Mouse (Mus musculus) kidney, postnatal 0 days (tissue): ENCODE data around the gene Rnf39. TPM values are rescaled to one million over a fixed set of nuclear protein-coding genes. Genes with fewer than 3 reads are reported as not detected.

Experiments used
- ATAC-seq: fragments of 200-750 bp; cut with Nextera tagmentation; replicated peaks from 2 replicates; pipeline ENCODE4 v1.8.0; 2017; ENCODE audit warnings: low read depth, moderate number of reproducible peaks, moderate TSS enrichment, moderate library complexity; ENCODE audit not compliant: low FRiP score
- DNase-seq: peaks from one replicate; pipeline ENCODE4 v3.0.0-alpha.2; 2016; ENCODE audit warnings: low spot score
- H3K27ac ChIP-seq: fragments of 300-500 bp; sonication (generic); 2 replicates; pipeline ENCODE4 v1.5.1; 2014; ENCODE audit warnings: mild to moderate bottlenecking
- H3K27me3 ChIP-seq: fragments of 300-500 bp; sonication (generic); 2 replicates; pipeline ENCODE4 v1.6.1; 2014; ENCODE audit warnings: low read length, mixed read lengths; ENCODE audit not compliant: insufficient read depth
- H3K36me3 ChIP-seq: fragments of 300-500 bp; sonication (generic); 2 replicates; pipeline ENCODE4 v1.6.1; 2014; ENCODE audit warnings: low read length, mixed read lengths; ENCODE audit not compliant: insufficient read depth
- H3K4me1 ChIP-seq: fragments of 300-500 bp; sonication (generic); replicated peaks from 2 replicates; pipeline ENCODE4 v1.6.1; 2014; ENCODE audit warnings: antibody characterized with exemption, low read length, mixed read lengths; ENCODE audit not compliant: insufficient read depth
- H3K4me2 ChIP-seq: fragments of 300-500 bp; sonication (generic); 2 replicates; pipeline ENCODE4 v1.6.1; 2014; ENCODE audit warnings: mild to moderate bottlenecking, low read length, moderate library complexity, mixed read lengths
- H3K4me3 ChIP-seq: fragments of 300-500 bp; sonication (generic); replicated peaks from 2 replicates; pipeline ENCODE4 v1.5.1; 2014; ENCODE audit warnings: low read depth, low read length
- H3K9ac ChIP-seq: fragments of 300-500 bp; sonication (generic); 2 replicates; pipeline ENCODE4 v1.6.1; 2014; ENCODE audit warnings: low read depth, low read length
- H3K9me3 ChIP-seq: fragments of 300-500 bp; sonication (generic); replicated peaks from 2 replicates; pipeline ENCODE4 v1.6.1; 2016; ENCODE audit warnings: low read length, inconsistent platforms, mixed read lengths
- CTCF ChIP-seq: IDR thresholded peaks from 2 replicates; pipeline ENCODE4 v1.5.1; 2016; ENCODE audit warnings: antibody characterized with exemption, low read depth, mild to moderate bottlenecking, moderate library complexity
- WGBS: fragments of 180-500 bp; shearing (Covaris S2); extraction: QIAGEN DNeasy Blood & Tissue Kit; methylation state at CpG from one replicate; pipeline ENCODE4 v1.1.7; 2014; 5-methylcytosine and 5-hydroxymethylcytosine counted together
- polyA plus RNA-seq: library from polyadenylated mRNA; unstranded; fragments of >200 nt; fragmentation: Nextera tagmentation; extraction: Ambion mirVana; gene quantifications from 2 replicates; pipeline ENCODE4 v1.2.1, GENCODE M21; 2015

Rnf39 gene
- polyA plus RNA-seq, 1 experiment from 2014 or later: 0.46 TPM

DNA sequence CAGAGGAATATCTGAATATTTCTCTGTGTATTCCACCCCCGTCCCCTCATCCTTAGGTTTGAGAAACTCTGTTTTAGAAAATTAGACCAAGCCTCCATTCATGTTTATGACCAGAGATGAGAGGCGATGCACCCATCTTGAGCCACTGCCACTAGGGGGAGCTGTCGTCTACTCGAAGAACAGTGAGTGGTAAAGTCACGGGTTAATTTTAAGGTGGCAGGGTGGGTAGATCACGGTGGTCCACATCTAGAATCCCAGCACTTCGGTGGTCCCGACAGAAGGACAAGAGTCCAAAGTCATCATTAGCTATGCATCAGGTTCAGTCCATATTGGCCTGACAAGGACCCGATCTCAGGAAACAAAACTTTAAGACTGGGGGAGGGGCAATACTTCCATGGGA, 27.6 kb upstream of the Rnf39 start:
- no peak overlapping the region for H3K27ac ChIP-seq
- DNase-seq (peak; percentile 64), ATAC-seq (no peak)
- H3K9me3 ChIP-seq: no peaks in the 10 kb centered on the region
- no peak overlapping the region for H3K4me2 ChIP-seq
- no peak overlapping the region for H3K4me3 ChIP-seq
- no peaks in the 10 kb centered on the region for H3K4me1 ChIP-seq
- H3K9ac ChIP-seq: no peak overlapping the region
- TF ChIP-seq CTCF: peak; percentile 86
- H3K36me3 ChIP-seq: no peaks in the 10 kb centered on the region
- no peaks in the 10 kb centered on the region for H3K27me3 ChIP-seq
- WGBS: 12% methylated on average over 9 of the region's 9 CpGs

DNA sequence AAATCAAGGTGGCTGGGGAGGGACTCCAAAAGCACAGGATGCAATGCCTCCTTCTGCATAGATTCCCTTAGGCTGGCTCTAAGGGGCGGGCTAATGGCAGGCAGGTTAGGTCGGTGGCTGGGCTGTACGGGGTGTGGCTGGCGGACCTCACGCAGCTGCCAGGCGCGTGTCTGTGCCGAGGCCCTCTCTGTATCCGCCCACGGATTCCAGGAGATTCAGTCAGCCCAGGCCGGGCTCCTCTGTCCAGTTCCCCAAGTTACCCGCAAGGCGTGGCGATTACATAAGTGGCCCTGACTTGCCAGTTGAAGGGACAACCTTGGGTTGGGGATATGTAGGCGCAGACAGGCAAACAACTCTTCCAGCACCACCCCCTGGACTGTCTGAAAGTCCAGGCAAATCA, 22.5 kb upstream of the Rnf39 start:
- Histone ChIP-seq H3K9me3 (no peaks in the 10 kb centered on the region), H3K27me3 (no peaks in the 10 kb centered on the region), H3K4me1 (no peaks in the 10 kb centered on the region), H3K36me3 (no peaks in the 10 kb centered on the region), H3K4me3 (no peak overlapping the region), H3K4me2 (no peak overlapping the region), H3K27ac (no peak overlapping the region), H3K9ac (no peak overlapping the region)
- 26% methylated on average over 15 of the region's 15 CpGs for WGBS
- TF ChIP-seq CTCF: no peak
- ATAC-seq (0 out of 2 replicates have a peak, but pooled peaks have one; percentile 29), DNase-seq (no peak)

DNA sequence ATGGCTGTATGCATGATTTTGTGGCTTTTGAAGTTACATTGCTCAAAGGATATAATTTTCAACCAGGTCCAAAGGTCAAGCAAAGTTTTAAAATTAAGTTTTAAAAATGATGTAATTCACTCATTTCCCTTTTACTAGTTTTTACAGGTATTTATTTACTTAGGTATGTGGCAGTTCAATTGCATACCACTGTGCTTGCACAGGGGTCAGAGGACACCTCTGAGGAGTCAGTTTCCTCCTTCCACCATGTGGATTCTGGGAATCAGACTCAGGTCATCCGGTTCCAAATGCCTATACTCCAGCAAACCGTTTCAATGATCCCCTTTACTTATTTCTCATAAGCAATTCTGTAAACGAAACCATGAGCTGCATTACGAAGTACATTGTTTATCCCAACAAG, 20.0 kb upstream of the Rnf39 start:
- Histone ChIP-seq H3K27ac (no peak overlapping the region), H3K4me1 (no peaks in the 10 kb centered on the region), H3K4me2 (no peak overlapping the region), H3K9me3 (no peaks in the 10 kb centered on the region), H3K27me3 (no peaks in the 10 kb centered on the region), H3K36me3 (no peaks in the 10 kb centered on the region), H3K4me3 (no peak overlapping the region), H3K9ac (no peak overlapping the region)
- TF ChIP-seq CTCF: no peak
- WGBS: 83% methylated on average over 4 of the region's 4 CpGs
- ATAC-seq: no peak
- DNase-seq: no peak

DNA sequence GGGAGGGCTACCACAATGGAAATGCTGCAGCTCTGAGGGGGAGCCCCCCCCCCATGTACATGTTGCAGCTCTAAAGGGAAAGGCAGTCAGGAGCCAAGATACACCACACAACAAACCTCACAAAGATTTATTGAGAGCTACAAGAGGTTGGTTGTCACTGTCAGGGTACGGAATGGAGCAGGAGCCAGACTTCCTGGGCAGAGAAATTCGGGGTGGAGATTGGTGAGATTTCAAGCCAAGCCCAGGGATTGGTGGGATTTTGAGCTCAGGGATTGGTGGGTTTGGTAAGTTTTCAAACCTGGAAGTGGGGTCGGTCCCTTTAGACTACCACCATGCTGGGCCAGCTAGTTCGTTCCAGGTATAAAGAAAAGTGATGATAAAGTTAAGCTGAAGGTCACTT, 19.2 kb upstream of the Rnf39 start:
- Histone ChIP-seq H3K27ac (no peak overlapping the region), H3K9ac (no peak overlapping the region), H3K27me3 (no peaks in the 10 kb centered on the region), H3K4me2 (no peak overlapping the region), H3K36me3 (no peaks in the 10 kb centered on the region), H3K9me3 (no peaks in the 10 kb centered on the region), H3K4me3 (no peak overlapping the region), H3K4me1 (no peaks in the 10 kb centered on the region)
- DNase-seq (no peak), ATAC-seq (no peak)
- TF ChIP-seq CTCF: no peak
- WGBS: 54% methylated on average over 4 of the region's 4 CpGs

DNA sequence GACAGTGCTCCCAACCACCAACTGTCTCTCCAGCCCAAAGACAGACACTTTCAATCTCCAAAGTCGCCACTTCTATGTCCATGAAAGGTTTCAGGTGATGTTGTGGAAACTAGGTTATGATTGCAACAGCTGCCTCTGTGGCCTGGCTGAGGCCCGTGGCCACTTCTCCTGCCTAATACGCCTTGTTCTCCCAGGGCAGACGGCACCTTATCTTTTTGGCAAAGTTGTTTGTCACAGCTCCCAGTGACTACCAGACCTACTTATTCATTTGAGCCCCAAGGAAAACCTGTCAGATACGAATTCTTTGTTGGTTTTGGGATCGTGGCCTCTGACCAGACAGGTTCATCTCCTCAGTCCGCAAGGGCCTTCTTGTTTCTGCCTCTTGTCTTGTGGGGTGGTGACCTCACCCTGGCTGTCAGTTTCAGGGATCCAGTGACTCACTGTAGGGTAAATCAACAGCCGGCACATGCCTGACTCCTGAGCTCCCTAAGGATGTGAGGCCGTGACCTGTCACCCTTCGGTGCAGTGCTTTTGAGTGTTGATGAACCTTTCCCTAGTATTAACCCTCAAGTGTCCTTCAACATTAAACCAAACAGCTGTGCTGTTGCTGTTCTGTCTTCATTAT, 15.1 kb upstream of the Rnf39 start:
- no peaks in the 10 kb centered on the region for H3K4me1 ChIP-seq
- H3K36me3 ChIP-seq: no peaks in the 10 kb centered on the region
- no peak for TF ChIP-seq CTCF
- H3K9me3 ChIP-seq: no peaks in the 10 kb centered on the region
- 39% methylated on average over 10 of the region's 10 CpGs for WGBS
- H3K27ac ChIP-seq: no peak overlapping the region
- H3K27me3 ChIP-seq: no peaks in the 10 kb centered on the region
- no peak overlapping the region for H3K4me2 ChIP-seq
- H3K4me3 ChIP-seq: no peak overlapping the region
- ATAC-seq (no peak), DNase-seq (no peak)
- no peak overlapping the region for H3K9ac ChIP-seq

DNA sequence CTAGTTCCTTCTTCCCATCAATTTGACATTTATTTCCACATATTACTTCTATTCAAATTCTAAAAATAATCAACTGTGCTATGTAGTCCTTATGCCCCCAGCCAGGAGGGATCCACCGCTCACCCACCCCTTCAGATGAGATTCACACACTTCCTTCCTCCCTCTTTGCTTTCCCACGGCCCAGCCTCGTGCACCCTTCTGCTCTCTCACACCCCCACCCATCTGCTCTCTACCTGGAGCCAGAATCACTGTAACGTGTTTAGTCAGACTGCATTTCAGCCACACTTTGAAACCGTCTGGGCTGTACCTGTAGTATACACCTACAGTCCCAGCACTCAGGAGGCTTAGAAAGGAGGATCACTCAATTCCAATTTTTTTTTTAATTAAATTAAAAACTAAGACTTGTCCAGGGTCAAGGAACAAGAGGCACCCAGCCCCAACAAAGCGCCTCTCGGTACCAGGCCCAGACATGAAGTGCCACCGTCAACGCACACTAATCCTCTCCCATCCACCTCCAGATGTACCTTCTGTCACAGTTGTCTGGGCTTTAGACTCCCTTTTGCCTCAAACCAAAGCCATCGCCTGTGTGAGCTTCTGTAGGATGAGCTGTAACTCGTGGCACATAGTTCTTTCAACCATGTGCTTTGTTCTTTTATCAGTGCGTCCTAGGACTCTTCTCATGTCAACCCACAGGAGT, 13.3 kb upstream of the Rnf39 start:
- Histone ChIP-seq H3K9me3 (no peaks in the 10 kb centered on the region), H3K4me3 (no peak overlapping the region), H3K9ac (no peak overlapping the region), H3K4me2 (no peak overlapping the region), H3K27ac (no peak overlapping the region), H3K4me1 (no peaks in the 10 kb centered on the region), H3K36me3 (no peaks in the 10 kb centered on the region), H3K27me3 (no peaks in the 10 kb centered on the region)
- TF ChIP-seq CTCF: no peak
- ATAC-seq (no peak), DNase-seq (no peak)
- 71% methylated on average over 12 of the region's 12 CpGs for WGBS
